Mouse (Mus musculus): ENCODE measurements around the gene Map3k1.

Map3k1 gene

DNA sequence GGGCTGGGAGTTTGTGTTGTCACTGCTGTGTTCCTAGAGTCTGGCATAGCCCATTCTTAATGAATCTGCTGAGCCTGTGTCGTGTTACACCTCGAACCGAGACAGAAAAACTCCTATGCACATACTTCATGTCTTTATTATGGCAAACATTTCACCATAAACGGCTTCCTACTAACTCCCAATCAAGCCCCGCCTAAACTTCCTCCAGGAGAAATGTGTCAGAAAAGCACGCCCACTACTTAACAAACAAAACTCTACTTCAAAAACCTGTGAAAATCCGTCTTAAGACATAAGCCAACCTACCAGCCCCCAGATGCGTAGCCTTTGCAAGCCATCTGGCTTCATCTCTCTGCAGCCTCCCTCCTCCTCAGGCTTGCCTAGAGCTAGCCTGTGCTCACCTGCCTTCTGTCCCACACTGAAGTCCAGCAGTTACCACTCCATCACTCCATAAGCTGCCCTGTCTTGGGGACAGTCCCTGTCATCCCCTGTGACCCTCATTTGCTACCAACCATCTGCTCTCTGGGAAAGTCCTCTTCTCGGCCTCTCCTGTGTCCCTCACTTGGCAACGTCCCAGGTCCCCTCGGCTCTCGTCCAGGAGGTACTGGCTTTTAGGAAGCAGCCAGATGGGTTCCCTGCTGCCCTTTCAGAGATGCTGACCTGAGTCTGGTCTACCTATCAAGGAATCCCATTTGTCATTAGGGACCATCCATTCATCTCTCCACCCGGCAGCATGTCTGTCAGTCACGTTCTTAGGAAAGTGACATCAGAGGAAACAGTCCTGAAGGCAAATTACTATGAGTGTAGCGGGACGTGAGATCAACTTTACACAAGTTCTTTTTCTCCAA is 16.4 kb downstream of the Map3k1 start:
- no peak for DNase-seq (ENCODE audit: extremely low read depth, insufficient read length, low spot score)

- DNase-seq (ENCODE audit: extremely low read depth, insufficient read length, low spot score) = no peak
Measured at GRCm38 (mm10) chr13:111791596-111791995, 17.2 kb downstream of the Map3k1 start.

DNA sequence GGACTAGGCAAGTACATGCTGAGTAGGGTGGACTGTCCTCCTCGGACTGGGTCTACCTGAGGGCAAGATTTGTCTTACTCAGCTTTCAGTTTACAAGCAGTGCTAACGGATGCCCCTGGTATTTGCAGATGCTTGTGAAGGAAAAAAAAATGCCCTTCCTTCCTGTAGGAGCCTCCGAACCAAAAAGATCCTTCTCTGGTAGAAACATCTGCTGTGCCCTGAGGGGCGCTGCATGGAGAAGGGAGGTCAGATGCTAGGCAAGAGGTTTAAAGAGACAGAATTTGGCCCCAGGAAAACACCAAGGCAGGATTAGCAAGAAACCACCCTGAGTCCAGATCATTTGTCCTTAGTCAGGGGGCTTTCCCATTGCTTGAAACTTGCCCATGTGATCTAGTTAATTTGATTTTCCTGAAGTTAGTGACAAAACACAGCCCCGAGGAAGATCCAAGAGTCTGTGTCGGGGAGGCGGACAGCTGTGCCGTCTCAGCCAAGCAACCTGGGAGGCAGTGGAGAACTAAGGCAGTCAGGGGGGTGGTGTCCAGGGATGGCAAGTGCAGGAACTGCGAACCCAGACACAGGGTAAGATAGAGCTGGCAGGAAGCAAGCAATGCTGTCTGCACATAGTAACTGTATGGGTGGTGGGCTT is 19.2 kb downstream of the Map3k1 start:
- DNase-seq (ENCODE audit: extremely low read depth, insufficient read length, low spot score) = no peak

DNA sequence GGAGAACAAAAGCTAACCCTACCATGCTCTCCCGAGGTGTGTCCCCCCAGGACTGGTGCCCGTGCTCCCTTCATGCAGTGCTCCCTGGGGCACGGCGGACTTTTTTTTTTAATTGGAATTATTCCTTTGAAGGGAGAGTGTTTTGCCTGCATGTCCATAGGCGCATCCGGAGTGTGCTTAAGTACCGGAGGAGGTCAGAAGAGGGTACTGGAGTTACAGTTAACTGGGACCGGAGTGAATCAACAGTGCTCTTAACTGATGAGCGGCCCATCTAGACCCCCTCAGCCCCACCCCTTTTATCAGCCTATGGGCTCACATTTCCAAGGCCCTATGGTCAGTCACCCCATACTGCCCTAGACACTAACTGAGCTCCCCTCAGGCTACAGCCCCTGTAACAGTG is 19.9 kb downstream of the Map3k1 start:
- DNase-seq (ENCODE audit: extremely low read depth, insufficient read length, low spot score) = no peak

DNA sequence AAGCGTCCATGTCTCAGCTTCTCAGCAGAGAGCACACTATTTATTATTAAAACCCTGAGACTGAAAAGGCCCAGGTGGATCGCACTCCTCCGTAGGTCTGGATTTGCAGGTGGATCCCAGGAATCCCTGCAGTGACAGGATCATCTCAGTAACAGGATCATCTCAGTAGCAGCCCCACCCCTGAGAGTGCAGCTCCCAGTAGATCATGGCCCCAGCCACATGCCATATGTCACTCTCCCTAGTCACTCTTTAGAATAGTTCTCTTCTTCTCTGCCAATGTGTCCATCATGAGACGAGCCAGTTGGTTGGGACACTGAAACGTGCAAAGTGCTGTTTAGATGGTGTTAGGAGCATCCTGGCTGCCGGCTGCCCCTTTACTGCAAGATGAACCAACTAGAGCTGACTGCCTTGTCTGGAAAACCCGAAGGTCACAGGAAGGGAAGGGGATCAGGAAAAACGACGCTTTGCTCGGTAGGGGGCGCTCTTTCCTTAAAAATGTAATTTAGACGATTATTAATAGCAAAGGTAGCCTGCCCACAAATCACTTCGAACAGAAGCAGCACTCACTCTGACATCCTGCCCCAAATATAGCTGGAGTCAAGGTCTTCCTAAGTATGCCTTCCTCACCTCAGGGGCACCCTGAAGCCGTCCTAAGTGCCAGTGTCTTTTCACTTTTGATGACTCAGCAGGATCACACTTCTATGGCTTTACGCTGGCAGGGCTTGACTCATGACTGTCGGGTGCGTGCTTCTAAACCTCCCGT is 20.8 kb downstream of the Map3k1 start:
- DNase-seq (ENCODE audit: extremely low read depth, insufficient read length, low spot score) = no peak

DNA sequence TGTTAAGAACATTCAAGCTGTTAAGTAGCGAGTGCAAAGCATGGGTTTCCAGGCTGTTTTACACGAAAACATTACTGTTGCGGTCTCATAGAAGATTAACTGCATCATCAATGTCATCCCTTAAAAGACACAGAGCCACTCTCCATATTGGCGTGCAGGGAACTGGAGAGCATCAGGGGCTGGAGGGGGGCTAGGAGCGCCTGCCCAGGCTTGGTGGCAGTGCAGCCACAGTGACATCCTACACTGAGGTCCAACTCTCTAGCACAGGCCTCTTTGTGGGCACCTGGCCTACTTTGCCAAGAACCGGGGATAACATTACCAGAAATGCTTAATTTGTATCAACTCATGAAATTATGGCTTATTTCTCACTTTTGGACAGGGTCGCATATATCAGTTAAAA is 22.2 kb downstream of the Map3k1 start:
- no peak for DNase-seq (ENCODE audit: extremely low read depth, insufficient read length, low spot score)

GRCm38 (mm10) chr13:111783451-111783850 is 25.3 kb downstream of the Map3k1 start:
- DNase-seq (ENCODE audit: extremely low read depth, insufficient read length, low spot score) = no peak

GRCm38 (mm10) chr13:111779471-111779870 is 29.3 kb downstream of the Map3k1 start:
- no peak for DNase-seq (ENCODE audit: extremely low read depth, insufficient read length, low spot score)

DNA sequence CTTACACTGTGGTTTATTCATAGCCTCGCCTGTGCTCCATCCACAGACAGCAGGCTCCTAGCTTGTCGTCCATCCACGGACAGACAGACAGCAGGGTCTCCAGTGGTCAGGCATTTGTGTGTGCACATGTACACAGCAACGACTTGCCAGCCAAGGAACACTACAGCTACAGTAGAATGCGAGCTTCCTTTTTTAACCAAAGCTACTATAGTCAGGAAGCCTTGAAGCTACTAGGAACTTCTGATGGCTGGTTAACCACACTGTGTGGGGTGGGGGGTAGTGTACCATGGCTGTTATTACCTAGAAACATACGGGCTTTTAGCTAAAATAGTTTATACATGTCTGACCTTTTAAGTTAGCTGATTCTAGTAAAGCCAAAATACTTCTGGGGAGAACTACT is 30.2 kb downstream of the Map3k1 start:
- no peak for DNase-seq (ENCODE audit: extremely low read depth, insufficient read length, low spot score)

DNA sequence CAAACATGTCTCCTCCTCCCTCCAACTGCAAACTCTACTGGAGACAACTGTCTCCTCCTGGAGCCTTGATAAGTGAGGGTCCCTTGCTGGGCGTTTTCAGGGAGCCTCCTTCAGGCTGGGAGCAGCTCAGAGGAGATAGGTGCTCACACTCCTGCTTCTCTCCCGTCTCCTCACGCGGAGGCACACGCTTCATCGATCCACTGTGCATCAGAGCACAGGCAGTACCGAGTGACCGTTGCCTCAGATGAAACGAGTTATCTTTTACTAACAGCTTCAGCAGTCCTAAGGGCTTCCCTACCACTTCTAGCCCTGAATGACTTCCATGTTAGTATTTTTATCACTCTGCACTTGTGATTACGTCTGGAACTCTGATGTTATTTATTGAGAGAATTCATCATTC is 30.9 kb downstream of the Map3k1 start:
- no peak for DNase-seq (ENCODE audit: extremely low read depth, insufficient read length, low spot score)

DNA sequence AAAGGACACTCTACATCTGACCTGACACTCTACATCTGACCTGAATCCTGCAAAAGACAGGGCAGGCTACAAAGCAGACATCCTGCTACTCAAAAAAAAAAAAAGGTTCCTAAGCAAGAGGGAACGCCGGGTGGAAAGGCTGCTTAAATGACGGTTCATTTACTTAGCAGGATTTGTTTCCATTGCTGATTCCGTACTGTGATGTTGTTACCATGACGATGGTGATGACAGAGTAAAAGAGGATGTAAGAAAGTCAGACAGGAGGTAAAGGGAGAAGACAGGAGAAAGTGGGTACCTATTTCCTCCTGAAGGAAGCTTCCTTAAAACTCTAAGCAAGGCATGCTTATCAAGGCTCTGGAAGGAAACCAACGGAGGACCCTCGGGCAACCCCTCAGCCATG is 31.6 kb downstream of the Map3k1 start:
- no peak for DNase-seq (ENCODE audit: extremely low read depth, insufficient read length, low spot score)

- DNase-seq (ENCODE audit: extremely low read depth, insufficient read length, low spot score) = no peak
Measured at GRCm38 (mm10) chr13:111772075-111772474, 36.7 kb downstream of the Map3k1 start.

DNA sequence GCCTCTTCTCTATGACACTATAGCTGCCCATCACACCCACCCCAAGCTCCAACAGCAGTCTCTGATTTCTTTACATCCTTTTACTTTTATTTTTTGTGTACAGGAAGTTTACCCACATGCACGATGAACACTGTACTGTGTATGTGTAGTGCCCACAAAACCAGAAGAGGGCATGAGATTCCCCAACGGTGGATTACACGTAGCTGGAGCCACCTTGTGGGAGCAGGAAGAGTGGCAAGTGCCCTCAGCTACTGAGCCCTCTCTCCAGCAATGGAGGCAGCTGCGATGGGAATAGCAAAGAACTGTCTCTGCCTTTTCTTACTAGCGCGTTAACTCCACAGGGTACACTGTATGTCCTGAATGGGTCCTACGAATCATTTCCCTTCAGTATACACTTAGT is 37.6 kb downstream of the Map3k1 start:
- DNase-seq (ENCODE audit: extremely low read depth, insufficient read length, low spot score) = no peak

DNA sequence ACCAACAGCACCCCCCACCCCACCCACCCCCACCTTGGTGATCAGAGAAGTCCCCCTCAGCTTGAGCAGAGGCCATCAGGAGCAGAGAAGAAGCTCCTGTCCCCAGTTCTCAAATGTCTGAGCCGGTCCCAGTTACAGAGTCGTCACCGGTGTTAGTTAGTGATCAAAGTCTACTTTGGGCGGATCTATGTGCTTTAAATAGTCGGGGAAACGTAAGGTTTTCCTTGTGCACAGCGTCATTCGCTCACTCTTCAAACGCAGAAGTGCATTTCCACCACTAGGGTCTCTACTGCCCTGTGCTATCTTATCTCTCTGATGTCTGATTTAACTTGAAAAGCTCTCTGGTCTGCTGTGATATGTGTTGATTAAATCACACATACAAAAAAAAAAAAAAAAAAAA is 38.0 kb downstream of the Map3k1 start:
- DNase-seq (ENCODE audit: extremely low read depth, insufficient read length, low spot score) = no peak

DNA sequence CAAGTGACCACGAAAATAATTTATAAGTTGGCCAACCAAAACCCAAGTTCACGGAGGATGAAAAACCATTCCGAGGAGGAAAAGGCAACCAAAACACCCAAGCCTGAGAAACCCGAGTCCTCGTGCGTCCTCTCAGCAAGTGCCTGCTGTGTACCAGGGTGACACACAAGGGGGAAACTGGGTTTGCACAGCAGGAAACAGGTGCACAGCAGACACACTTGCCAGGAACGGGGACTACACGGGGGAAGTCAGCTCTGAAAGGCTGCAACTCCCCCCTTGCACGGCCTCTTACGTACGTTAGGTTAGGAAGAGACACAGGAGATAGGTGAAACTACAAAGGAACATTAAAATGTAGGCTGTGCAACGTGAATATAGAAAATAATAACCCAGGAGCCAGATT is 46.3 kb downstream of the Map3k1 start:
- no peak for DNase-seq (ENCODE audit: extremely low read depth, insufficient read length, low spot score)

GRCm38 (mm10) chr13:111756986-111757385 is 51.8 kb downstream of the Map3k1 start:
- no peak for DNase-seq (ENCODE audit: extremely low read depth, insufficient read length, low spot score)

GRCm38 (mm10) chr13:111755937-111756336 is 52.9 kb downstream of the Map3k1 start:
- DNase-seq (ENCODE audit: extremely low read depth, insufficient read length, low spot score) = no peak

DNA sequence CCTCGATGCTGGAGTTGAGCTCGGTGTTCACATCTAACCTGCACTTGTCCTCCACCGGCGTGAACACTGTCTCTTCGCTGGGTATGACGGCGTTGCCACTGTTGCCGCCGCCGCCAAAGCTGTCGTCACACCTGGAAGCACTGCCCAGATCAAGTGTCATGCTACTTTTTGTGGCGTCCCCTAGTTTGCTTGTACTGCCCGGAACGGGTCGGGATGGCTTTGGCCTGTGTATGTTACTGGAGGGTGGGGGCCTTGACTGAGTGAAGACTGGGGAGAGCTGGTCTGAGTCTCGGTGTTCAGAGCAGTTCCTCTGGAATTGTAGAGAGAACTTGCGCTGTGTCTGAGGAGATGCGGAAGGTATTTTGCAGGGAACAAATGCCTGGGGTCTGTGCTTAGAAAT is 53.4 kb downstream of the Map3k1 start:
- DNase-seq (ENCODE audit: extremely low read depth, insufficient read length, low spot score) = no peak

- no peak for DNase-seq (ENCODE audit: extremely low read depth, insufficient read length, low spot score)
Measured at GRCm38 (mm10) chr13:111753321-111753720, 55.5 kb downstream of the Map3k1 start.

GRCm38 (mm10) chr13:111748301-111749062 is 60.3 kb downstream of the Map3k1 start:
- DNase-seq (ENCODE audit: extremely low read depth, insufficient read length, low spot score) = no peak

DNA sequence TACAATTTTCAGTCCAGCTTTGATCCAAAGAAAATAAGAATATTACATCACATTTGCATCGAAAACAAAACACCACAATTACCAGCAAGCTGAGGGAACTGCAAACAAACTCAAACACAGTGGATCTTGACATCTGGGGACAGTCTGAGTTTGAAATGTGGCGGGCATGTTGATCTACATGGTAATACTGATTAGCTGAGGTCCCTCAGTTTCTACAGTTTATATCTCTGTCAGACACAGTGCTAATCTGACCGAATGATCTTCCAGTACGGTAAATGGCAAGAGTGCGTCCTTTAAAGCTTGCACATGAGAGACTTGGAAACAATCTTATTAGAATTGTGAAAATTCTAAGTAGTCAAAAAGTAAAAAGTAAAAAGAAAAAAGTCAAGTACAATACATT is 62.0 kb downstream of the Map3k1 start:
- no peak for DNase-seq (ENCODE audit: extremely low read depth, insufficient read length, low spot score)
